In the genomic region with DNA sequence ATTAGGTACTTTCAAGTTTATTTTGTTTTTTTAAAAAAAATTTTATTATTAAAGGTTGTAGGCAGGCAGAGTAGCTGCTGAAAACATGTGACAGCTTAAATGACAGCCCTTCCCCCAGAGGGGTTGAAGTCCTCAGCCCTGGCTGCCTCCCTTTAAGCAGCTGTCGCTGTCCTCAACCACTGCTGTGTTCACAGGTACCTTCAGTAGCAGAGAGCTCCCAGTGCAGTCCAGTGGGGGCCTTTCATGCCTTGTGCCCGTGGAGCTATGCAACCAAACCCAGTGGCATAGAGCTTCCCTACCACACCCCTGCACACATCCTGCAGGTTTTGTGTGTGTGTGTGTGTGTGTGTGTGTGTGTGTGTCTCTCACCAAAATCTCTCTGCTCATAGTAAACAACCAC, we compare ENCODE assay signal across 9 mouse cellular contexts. TPM values are rescaled to one million over a fixed set of nuclear protein-coding genes. Genes with fewer than 3 reads are reported as not detected.
DNase-seq lines count a peak whose midpoint lies in the region; TF ChIP-seq lines count a peak whose summit lies in the region.
"Had no signal": no experiment of that assay in that cellular context is flagged by ENCODE, and none has a peak within 500 bp of the region (broad histone marks: within the 10 kb centered on the region; RNA-seq: fewer than 3 reads in every experiment).

No protein-coding gene starts in this region.

- peak overlapping the region; percentile 73; the same call in 1 of the 2 replicates for H3K27ac ChIP-seq in olfactory bulb, adult 2 months (ENCODE audit: insufficient read depth, low read depth, low read length)

- DNase-seq in kidney, adult 9 months = peak; percentile 38
- DNase-seq in kidney, postnatal 10 days = no peak
- peak; percentile 50 for DNase-seq in brain, embryonic 14.5 days (ENCODE audit: low read depth)
- peak; percentile 20 to 50 for DNase-seq in kidney, postnatal 25 days
- no peak for DNase-seq in adrenal gland, adult 18-20 months (ENCODE audit: low spot score in 2 of 2)
- DNase-seq in left cerebral cortex, adult 9 months (ENCODE audit: low spot score in 2 of 2) = no peak
- DNase-seq in right cerebral cortex, adult 2 months (ENCODE audit: low spot score in 2 of 2) = no peak

- no peak for TF ChIP-seq POLR2A in brain, embryonic 14.5 days (IDR thresholded peaks at IDR 0.05; ENCODE audit: borderline replicate concordance, extremely low read depth, insufficient read depth, insufficient read length, poor library complexity, severe bottlenecking)
- TF ChIP-seq POLR2A in olfactory bulb, adult 2 months (IDR thresholded peaks at IDR 0.05; ENCODE audit: insufficient read depth, low read depth, low read length) = no peak

- H3K4me1 ChIP-seq in olfactory bulb, adult 2 months (ENCODE audit: control insufficient read depth, insufficient read depth, low read length) = peaks cover 4% of the 10 kb centered on the region

- H3K4me3 ChIP-seq in olfactory bulb, adult 2 months (ENCODE audit: insufficient read depth, low read depth, low read length) = no peak overlapping the region
- H3K4me3 ChIP-seq: megakaryocyte, embryonic 14.5 days had no signal

- TF ChIP-seq CTCF in brain, embryonic 14.5 days (IDR thresholded peaks at IDR 0.05; ENCODE audit: borderline replicate concordance, extremely low read depth, insufficient read depth, insufficient read length) = no peak
- TF ChIP-seq CTCF in olfactory bulb, adult 2 months (IDR thresholded peaks at IDR 0.05; ENCODE audit: insufficient read depth, low read depth, low read length) = no peak

- 47% methylated on average over 2 of the region's 2 CpGs for WGBS in olfactory bulb, adult 2 months

RNA-seq across cellular contexts. Expression of a gene that starts 38.8 kb away (rescaled TPM):
- 22.6 and 36.1 TPM in 2 replicates for polyA plus RNA-seq in brain, embryonic 14.5 days (2012; rRNA removed)
- not detected in 2 replicates for polyA plus RNA-seq in olfactory bulb, adult 2 months (2012; ENCODE audit: insufficient read depth, insufficient read length, low replicate concordance, missing spikeins)
- total RNA-seq in adrenal gland, adult 18-20 months (2021) = 10 to 100 TPM; 36.1 to 66.0 TPM

Comparison
In these comparisons a context has a peak if more than half of its experiments do, and no peak if none do; other contexts are left out.
1. DNase-seq: peak in kidney, adult 9 months (single experiment), brain, embryonic 14.5 days (single experiment) and kidney, postnatal 25 days (2 of 2); none in kidney, postnatal 10 days (single experiment), adrenal gland, adult 18-20 months (0 of 2), left cerebral cortex, adult 9 months (0 of 2) and right cerebral cortex, adult 2 months (0 of 2).
2. RNA of a gene that starts 38.8 kb away (polyA plus RNA-seq): 22.6 to 36.1 TPM in brain, embryonic 14.5 days; not detected in olfactory bulb, adult 2 months; every median in the first group is over 10 times any median in the second.